Mouse (Mus musculus): ENCODE results near the gene Vgll4. TPM values are rescaled to one million over a fixed set of nuclear protein-coding genes. Genes with fewer than 3 reads are reported as not detected.
A peak's percentile ranks its signal among the peaks of the same experiment; 100 is the strongest.

Vgll4 gene
- polyA plus RNA-seq, 1 experiment from 2014 or later = 37.9 TPM

DNA sequence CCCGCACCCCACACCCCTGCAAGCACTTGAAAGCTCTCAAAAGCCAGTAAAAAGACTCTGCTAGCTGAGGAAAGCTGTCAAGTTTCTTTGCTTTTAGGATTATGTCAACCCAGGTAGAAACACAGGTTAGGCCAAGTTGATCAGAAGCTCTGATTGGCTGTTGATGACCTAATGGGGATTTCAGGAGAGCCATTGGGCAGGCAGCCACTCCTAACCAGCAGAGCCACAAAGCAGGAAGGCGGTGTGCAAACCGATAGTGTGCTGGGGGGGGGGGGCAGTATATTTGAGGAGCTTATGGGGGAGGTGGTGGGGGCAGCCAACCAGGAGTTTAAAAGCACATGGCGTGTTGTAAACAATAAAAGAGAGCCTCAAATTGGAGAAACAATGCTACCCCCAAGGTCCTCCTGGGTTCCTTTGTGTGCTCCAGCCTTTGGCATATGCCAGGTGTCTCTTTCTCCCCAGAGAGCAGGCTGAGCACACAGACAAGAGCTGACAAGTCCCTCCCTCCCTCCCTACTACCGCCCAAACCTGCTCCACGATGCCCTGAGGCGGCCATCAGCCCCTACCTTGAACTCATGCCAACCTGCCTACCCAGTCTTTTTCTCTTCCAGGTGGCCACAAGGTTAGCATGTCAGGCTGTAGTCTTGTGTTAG lies 18.3 kb upstream of the Vgll4 start:
- no peak overlapping the region for H3K4me3 ChIP-seq (replicated peaks; ENCODE audit: low read length)
- H3K36me3 ChIP-seq (replicated peaks; ENCODE audit: control insufficient read depth, insufficient read depth) = no peaks in the 10 kb centered on the region
- no peak overlapping the region for H3K27ac ChIP-seq
- no peak overlapping the region for H3K9ac ChIP-seq
- DNase-seq (ENCODE audit: low spot score) = no peak
- ATAC-seq (ENCODE audit: low FRiP score) = no peak
- no peaks in the 10 kb centered on the region for H3K9me3 ChIP-seq (ENCODE audit: control insufficient read depth, low read length)
- H3K4me2 ChIP-seq (replicated peaks) = no peak overlapping the region
- no peaks in the 10 kb centered on the region for H3K27me3 ChIP-seq (ENCODE audit: control insufficient read depth, insufficient read depth, low read length)
- WGBS = 55% methylated on average over 7 of the region's 7 CpGs
- no peaks in the 10 kb centered on the region for H3K4me1 ChIP-seq (replicated peaks; ENCODE audit: control insufficient read depth, insufficient read depth, low read length)

DNA sequence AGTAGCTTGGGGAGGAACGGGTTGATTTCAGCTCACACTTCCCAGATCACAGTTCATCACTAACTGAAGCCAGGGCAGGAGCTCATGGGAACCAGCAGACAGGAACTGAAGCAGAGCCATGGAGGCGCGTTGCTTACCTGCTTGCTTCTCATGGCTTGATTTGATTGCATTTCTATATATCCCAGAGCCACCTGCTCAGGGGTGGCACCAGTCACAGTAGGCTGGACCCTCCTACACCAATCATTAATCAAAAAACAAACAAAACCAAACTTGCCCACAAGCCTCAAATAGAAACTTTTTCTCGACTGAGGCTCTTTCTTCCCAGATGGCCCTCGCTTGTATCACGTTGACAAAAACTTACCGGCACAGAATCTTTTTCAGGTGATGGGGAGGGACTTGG lies 12.9 kb upstream of the Vgll4 start:
- Histone ChIP-seq H3K36me3 (replicated peaks; ENCODE audit: control insufficient read depth, insufficient read depth) (no peaks in the 10 kb centered on the region), H3K4me1 (replicated peaks; ENCODE audit: control insufficient read depth, insufficient read depth, low read length) (no peaks in the 10 kb centered on the region), H3K4me3 (replicated peaks; ENCODE audit: low read length) (no peak overlapping the region), H3K27me3 (ENCODE audit: control insufficient read depth, insufficient read depth, low read length) (no peaks in the 10 kb centered on the region), H3K4me2 (replicated peaks) (no peak overlapping the region), H3K27ac (no peak overlapping the region), H3K9ac (no peak overlapping the region), H3K9me3 (ENCODE audit: control insufficient read depth, low read length) (no peaks in the 10 kb centered on the region)
- DNase-seq (ENCODE audit: low spot score) (no peak), ATAC-seq (ENCODE audit: low FRiP score) (no peak)
- 82% methylated on average over 7 of the region's 7 CpGs for WGBS

DNA sequence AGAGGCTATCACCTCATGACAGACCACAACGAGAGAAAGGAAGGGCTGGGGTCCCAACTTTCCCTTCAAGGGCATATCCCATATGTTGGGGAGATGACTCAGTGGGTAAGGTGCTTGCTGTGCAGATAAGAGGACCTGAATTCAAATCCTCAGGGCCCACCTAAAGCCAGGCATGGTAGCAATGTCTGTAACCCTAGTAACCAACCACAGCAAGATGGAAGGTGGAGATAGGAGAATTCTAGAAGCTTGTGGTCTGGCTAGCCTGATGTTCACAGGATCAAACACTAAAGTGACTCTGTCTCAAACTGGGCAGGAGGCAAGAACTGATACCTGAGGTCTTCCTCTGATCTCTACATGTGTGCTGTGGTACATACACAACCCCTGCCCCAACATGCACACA lies 9.9 kb upstream of the Vgll4 start:
- ATAC-seq (ENCODE audit: low FRiP score) (no peak), DNase-seq (ENCODE audit: low spot score) (no peak)
- WGBS = 80% methylated on average over 1 of the region's 1 CpGs
- Histone ChIP-seq H3K4me2 (replicated peaks) (no peak overlapping the region), H3K36me3 (replicated peaks; ENCODE audit: control insufficient read depth, insufficient read depth) (no peaks in the 10 kb centered on the region), H3K9ac (no peak overlapping the region), H3K9me3 (ENCODE audit: control insufficient read depth, low read length) (no peaks in the 10 kb centered on the region), H3K27me3 (ENCODE audit: control insufficient read depth, insufficient read depth, low read length) (no peaks in the 10 kb centered on the region), H3K4me1 (replicated peaks; ENCODE audit: control insufficient read depth, insufficient read depth, low read length) (no peaks in the 10 kb centered on the region), H3K4me3 (replicated peaks; ENCODE audit: low read length) (no peak overlapping the region), H3K27ac (no peak overlapping the region)

DNA sequence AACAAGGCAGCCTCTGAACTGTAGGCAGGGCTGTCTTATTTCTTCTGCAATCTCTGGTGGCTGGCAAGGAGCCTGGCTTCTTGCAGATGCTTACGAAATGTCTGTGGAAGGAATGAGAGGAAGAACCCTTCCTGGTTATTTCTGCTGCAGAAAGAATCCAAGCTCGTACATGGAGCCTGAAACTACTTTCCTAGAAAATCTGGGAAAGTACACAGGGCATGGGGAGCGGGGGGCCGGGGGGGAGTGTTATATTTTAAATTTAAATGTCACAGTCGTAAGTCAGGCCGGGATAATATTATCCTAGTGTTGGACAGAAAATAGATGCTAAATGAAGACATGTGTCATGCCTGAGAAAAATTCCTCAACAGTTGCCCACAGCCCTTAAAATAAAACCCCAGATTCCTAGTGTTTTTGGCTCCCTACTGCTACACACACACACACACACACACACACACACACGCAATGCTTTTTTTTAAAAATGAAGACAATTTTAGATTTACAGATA lies 7.2 kb upstream of the Vgll4 start:
- no peak overlapping the region for H3K27ac ChIP-seq
- DNase-seq (ENCODE audit: low spot score) (no peak), ATAC-seq (ENCODE audit: low FRiP score) (no peak)
- no peaks in the 10 kb centered on the region for H3K4me1 ChIP-seq (replicated peaks; ENCODE audit: control insufficient read depth, insufficient read depth, low read length)
- H3K36me3 ChIP-seq (replicated peaks; ENCODE audit: control insufficient read depth, insufficient read depth) = no peaks in the 10 kb centered on the region
- WGBS = 91% methylated on average over 7 of the region's 7 CpGs
- H3K9ac ChIP-seq = no peak overlapping the region
- H3K27me3 ChIP-seq (ENCODE audit: control insufficient read depth, insufficient read depth, low read length) = no peaks in the 10 kb centered on the region
- no peak overlapping the region for H3K4me3 ChIP-seq (replicated peaks; ENCODE audit: low read length)
- H3K9me3 ChIP-seq (ENCODE audit: control insufficient read depth, low read length) = no peaks in the 10 kb centered on the region
- H3K4me2 ChIP-seq (replicated peaks) = no peak overlapping the region

DNA sequence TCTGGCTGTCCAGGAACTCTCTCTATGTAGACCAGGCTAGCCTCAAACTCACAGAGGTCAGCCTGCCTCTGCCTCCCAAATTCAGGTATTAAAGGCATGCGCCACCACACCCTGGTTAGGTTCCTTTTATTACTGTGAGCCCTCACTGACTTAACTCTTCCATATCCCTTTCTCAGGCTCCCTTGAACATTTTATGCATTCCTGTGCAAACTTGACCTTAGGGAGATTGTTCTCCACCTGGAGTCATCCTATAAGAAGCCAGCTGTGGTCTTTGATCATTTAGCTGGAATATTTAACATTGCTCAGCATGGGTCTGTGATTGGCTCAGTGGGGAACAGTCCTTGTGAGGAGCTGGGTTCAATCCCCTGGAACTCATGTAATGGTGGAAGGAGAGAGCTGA lies 4.5 kb upstream of the Vgll4 start:
- no peak for DNase-seq (ENCODE audit: low spot score)
- H3K36me3 ChIP-seq (replicated peaks; ENCODE audit: control insufficient read depth, insufficient read depth) = no peaks in the 10 kb centered on the region
- WGBS = 97% methylated on average over 1 of the region's 1 CpGs
- no peaks in the 10 kb centered on the region for H3K9me3 ChIP-seq (ENCODE audit: control insufficient read depth, low read length)
- H3K4me2 ChIP-seq (replicated peaks) = no peak overlapping the region
- H3K4me3 ChIP-seq (replicated peaks; ENCODE audit: low read length) = no peak overlapping the region
- no peaks in the 10 kb centered on the region; the same call in 1 of the 2 replicates for H3K4me1 ChIP-seq (replicated peaks; ENCODE audit: control insufficient read depth, insufficient read depth, low read length)
- no peak overlapping the region for H3K9ac ChIP-seq
- no peak overlapping the region for H3K27ac ChIP-seq
- no peaks in the 10 kb centered on the region for H3K27me3 ChIP-seq (ENCODE audit: control insufficient read depth, insufficient read depth, low read length)
- no peak for ATAC-seq (ENCODE audit: low FRiP score)

DNA sequence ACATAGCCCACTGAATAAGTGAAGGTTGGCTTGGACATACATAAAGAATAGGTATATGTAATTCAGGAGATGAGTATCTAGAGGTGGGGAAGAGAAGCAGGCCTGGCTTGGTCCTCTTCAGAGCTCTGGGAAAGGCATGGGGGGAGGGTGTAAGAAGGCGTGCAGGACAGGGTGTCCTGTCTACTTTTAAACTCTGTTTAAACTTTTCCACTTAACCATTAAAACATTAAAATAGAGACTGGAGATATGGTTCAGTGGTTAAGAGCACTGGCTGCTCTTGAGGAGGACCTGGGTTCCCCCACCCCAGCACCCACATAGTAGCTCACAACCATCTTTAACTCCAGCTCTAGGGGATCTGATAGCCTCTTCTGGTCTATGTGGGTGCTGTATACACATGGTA lies 3.2 kb upstream of the Vgll4 start:
- Histone ChIP-seq H3K9me3 (ENCODE audit: control insufficient read depth, low read length) (no peaks in the 10 kb centered on the region), H3K9ac (no peak overlapping the region), H3K4me2 (replicated peaks) (no peak overlapping the region), H3K27ac (no peak overlapping the region), H3K36me3 (replicated peaks; ENCODE audit: control insufficient read depth, insufficient read depth) (no peaks in the 10 kb centered on the region), H3K4me1 (replicated peaks; ENCODE audit: control insufficient read depth, insufficient read depth, low read length) (peaks cover 1% of the 10 kb centered on the region; the same call in 1 of the 2 replicates), H3K4me3 (replicated peaks; ENCODE audit: low read length) (no peak overlapping the region), H3K27me3 (ENCODE audit: control insufficient read depth, insufficient read depth, low read length) (no peaks in the 10 kb centered on the region)
- no peak for DNase-seq (ENCODE audit: low spot score)
- no peak for ATAC-seq (ENCODE audit: low FRiP score)
- 77% methylated on average over 1 of the region's 1 CpGs for WGBS

DNA sequence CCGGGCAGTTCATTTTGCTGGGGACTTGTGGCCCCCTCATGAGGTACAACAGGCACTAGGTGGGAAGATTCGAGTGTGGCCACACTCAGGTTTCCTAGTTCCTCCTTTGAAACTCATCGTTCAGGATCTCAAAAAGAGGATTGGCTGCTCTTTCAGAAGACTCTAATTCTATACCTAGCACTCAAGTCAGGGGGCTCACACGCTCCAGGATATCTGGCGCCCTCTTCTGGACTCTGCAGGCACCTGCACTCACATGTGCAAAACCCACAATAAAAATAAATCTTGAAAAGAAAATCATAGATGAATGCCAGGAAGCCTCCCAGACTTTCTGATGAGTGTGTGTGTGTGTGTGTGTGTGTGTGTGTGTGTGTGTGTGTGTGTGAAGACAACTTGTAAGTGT lies 1.1 kb upstream of the Vgll4 start:
- Histone ChIP-seq H3K36me3 (replicated peaks; ENCODE audit: control insufficient read depth, insufficient read depth) (no peaks in the 10 kb centered on the region), H3K4me2 (replicated peaks) (no peak overlapping the region), H3K27me3 (ENCODE audit: control insufficient read depth, insufficient read depth, low read length) (no peaks in the 10 kb centered on the region), H3K9ac (no peak overlapping the region), H3K4me1 (replicated peaks; ENCODE audit: control insufficient read depth, insufficient read depth, low read length) (peaks cover 7% of the 10 kb centered on the region; the same call in 1 of the 2 replicates), H3K4me3 (replicated peaks; ENCODE audit: low read length) (no peak overlapping the region), H3K9me3 (ENCODE audit: control insufficient read depth, low read length) (no peaks in the 10 kb centered on the region), H3K27ac (no peak overlapping the region)
- no peak for DNase-seq (ENCODE audit: low spot score)
- ATAC-seq (ENCODE audit: low FRiP score) = no peak
- 71% methylated on average over 5 of the region's 5 CpGs for WGBS

DNA sequence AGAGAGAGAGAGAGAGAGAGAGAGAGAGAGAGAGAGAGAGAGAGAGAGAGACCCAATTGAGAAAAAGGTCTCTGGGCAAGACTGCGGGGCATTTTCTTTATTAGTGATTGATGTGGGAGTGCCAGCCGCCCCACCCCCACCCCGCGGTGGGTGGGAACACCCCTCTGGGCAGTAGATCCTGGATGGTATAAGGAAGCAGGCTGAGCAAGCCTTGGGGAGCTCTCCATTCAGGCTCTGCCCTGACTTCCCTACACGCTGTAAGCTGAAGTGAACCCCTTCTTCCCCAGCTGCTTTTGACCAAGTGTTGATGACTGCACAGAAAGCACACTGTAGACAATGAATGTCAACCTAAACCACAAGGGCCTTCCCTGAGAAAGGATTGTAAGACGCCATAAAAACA lies 592 bp upstream of the Vgll4 start:
- DNase-seq (ENCODE audit: low spot score) = no peak
- Histone ChIP-seq H3K27me3 (ENCODE audit: control insufficient read depth, insufficient read depth, low read length) (no peaks in the 10 kb centered on the region), H3K27ac (no peak overlapping the region), H3K4me1 (replicated peaks; ENCODE audit: control insufficient read depth, insufficient read depth, low read length) (peaks cover 7% of the 10 kb centered on the region; the same call in 1 of the 2 replicates), H3K4me3 (replicated peaks; ENCODE audit: low read length) (no peak overlapping the region), H3K9ac (no peak overlapping the region), H3K36me3 (replicated peaks; ENCODE audit: control insufficient read depth, insufficient read depth) (no peaks in the 10 kb centered on the region), H3K9me3 (ENCODE audit: control insufficient read depth, low read length) (no peaks in the 10 kb centered on the region), H3K4me2 (replicated peaks) (peak overlapping the region; percentile 99; the same call in 1 of the 2 replicates)
- 26% methylated on average over 6 of the region's 6 CpGs for WGBS
- ATAC-seq (ENCODE audit: low FRiP score) = no peak

DNA sequence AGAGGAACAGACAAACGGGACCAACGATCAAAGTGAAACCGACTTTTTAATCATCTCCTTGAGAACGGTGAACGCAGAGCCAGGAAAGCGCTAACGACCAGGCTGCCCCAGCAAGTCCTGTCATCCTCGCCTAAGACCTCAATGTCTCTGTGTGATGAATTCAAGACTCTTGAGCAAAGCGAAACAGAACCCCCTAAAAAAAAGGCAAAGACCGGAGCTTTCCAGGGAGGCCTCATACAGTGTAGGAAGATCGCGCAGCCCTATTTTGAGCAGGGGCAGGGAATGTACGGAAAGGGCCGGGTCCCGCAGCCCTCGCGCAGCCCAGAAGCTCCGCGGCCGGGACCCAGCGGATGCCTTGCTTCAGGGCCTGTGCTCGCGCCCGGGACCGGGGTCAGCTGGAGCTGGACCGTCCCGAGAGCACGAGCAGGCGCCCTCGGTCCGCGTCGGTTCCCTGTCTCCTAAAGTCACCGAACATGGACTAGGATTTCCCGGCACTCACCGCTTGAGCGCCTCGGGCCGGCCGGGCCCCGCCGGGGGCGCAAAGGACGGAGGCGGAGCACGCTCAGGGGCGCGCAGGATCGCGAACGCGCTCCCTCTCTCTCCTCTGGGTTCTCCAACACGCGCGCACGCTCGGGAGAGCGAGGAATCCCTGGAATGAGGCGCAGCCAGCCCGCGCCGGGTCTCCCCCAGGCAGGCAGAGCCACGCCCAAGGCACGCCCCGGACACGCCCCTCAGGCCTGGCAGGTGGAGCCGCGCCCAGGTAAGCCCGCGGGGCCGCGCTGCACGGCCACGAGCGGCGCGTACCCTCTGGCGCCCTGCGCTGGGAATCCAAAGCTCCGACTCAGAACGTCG lies 1.2 kb downstream of the Vgll4 start:
- no peaks in the 10 kb centered on the region for H3K36me3 ChIP-seq (replicated peaks; ENCODE audit: control insufficient read depth, insufficient read depth)
- ATAC-seq (ENCODE audit: low FRiP score) (peak; percentile 80), DNase-seq (ENCODE audit: low spot score) (peak; percentile 78)
- under 1% methylated on average over 66 of the region's 82 CpGs for WGBS
- peak overlapping the region; percentile 99 for H3K4me2 ChIP-seq (replicated peaks)
- peak overlapping the region; percentile 72 for H3K9ac ChIP-seq
- H3K4me3 ChIP-seq (replicated peaks; ENCODE audit: low read length) = peak overlapping the region; percentile 77
- no peaks in the 10 kb centered on the region for H3K9me3 ChIP-seq (ENCODE audit: control insufficient read depth, low read length)
- H3K4me1 ChIP-seq (replicated peaks; ENCODE audit: control insufficient read depth, insufficient read depth, low read length) = peaks cover 7% of the 10 kb centered on the region; the same call in 1 of the 2 replicates
- peak overlapping the region; percentile 65 for H3K27ac ChIP-seq
- 0 out of 2 replicates have a peak, but pooled peaks cover 5% of the 10 kb centered on the region for H3K27me3 ChIP-seq (ENCODE audit: control insufficient read depth, insufficient read depth, low read length)

Measured in hindbrain, embryonic 14.5 days (tissue).